Mouse (Mus musculus): ENCODE data around the gene Mbnl3. TPM values are rescaled to one million over a fixed set of nuclear protein-coding genes. Genes with fewer than 3 reads are reported as not detected.

The Mbnl3 gene
- polyA plus RNA-seq, 1 experiment from 2014 or later = 18.5 TPM

DNA sequence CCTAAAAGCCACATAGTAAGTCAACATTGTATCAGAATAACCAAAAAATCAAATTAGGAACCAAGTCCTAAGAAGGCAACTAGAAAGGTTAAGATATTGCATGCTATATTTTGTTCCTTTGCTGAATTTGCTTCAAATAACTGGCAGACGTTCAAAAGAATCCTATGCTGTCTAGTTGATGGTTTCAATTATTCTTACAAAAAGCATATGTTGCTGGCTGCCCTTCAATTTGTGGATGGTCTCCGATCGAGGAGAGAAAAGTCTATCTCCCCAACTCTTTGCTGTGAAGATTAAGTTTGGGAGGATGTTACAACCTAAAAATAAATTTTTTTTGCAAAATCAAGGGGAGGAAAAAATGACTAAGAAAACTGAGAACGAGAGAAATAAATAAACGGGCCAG lies 41.6 kb downstream of the Mbnl3 start:
- 52% methylated on average over 5 of the region's 5 CpGs for WGBS
- H3K27me3 ChIP-seq (ENCODE audit: control insufficient read depth, insufficient read depth, low read depth, low read length) = no peaks in the 10 kb centered on the region

DNA sequence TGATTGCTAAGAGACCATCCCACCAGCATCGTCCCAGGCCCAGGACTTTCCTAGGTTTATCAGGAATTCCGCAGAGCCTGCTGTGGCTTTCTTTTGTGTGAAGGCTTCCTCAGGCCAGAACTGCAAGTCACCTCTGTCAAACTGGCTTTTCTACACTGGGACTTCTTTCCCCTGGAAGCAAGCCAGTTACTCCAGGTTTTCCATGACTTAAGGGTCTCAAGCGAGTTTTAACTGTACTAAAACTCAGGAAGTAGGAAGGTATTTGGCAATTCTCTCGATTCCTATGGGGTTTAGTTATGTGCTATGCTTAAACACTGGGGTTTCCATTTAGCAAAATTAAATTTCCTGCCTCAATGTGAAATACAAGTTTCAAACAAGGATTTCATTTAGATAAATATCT lies 57.9 kb downstream of the Mbnl3 start:
- Histone ChIP-seq H3K27ac (ENCODE audit: low read length) (no peak overlapping the region), H3K9me3 (ENCODE audit: control insufficient read depth, low read length) (no peaks in the 10 kb centered on the region), H3K9ac (ENCODE audit: low read length) (no peak overlapping the region), H3K4me3 (ENCODE audit: low read length) (no peak overlapping the region), H3K4me1 (replicated peaks; ENCODE audit: control insufficient read depth, insufficient read depth, low read length) (no peaks in the 10 kb centered on the region), H3K36me3 (ENCODE audit: control insufficient read depth, insufficient read depth, low read length) (no peaks in the 10 kb centered on the region), H3K4me2 (ENCODE audit: low read depth, low read length) (no peak overlapping the region), H3K27me3 (ENCODE audit: control insufficient read depth, insufficient read depth, low read depth, low read length) (no peaks in the 10 kb centered on the region)
- WGBS = 55% methylated on average over 4 of the region's 4 CpGs
- no peak for ATAC-seq (ENCODE audit: low read depth)

More for the DNA sequence above, 41.6 kb downstream of the Mbnl3 start:
- Histone ChIP-seq H3K9ac (ENCODE audit: low read length) (no peak overlapping the region), H3K4me2 (ENCODE audit: low read depth, low read length) (no peak overlapping the region), H3K27ac (ENCODE audit: low read length) (no peak overlapping the region), H3K4me1 (replicated peaks; ENCODE audit: control insufficient read depth, insufficient read depth, low read length) (no peaks in the 10 kb centered on the region), H3K36me3 (ENCODE audit: control insufficient read depth, insufficient read depth, low read length) (no peaks in the 10 kb centered on the region), H3K9me3 (ENCODE audit: control insufficient read depth, low read length) (no peaks in the 10 kb centered on the region), H3K4me3 (ENCODE audit: low read length) (no peak overlapping the region)
- no peak for ATAC-seq (ENCODE audit: low read depth)

DNA sequence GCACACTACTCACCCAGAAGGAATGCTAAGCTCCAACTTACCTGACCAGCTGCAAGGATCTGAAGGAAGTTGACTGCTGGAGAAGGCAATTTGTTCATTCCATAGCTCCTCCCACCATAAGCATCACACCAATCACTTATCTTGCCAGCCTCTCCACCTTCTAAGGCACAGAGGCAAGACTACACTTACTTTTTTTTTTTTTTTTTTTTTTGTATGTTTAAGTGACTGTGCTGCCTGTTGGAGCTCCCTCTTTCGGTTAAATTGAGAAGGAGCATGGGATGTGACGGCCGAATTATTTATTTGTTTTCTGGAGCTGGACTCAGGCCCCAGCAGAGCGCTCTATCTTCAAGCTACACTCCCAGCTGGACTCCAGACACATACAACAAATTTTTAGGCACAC lies 60.0 kb downstream of the Mbnl3 start:
- peak; percentile 26; the same call in 1 of the 2 replicates for ATAC-seq (ENCODE audit: low read depth)
- Histone ChIP-seq H3K9me3 (ENCODE audit: control insufficient read depth, low read length) (no peaks in the 10 kb centered on the region), H3K27me3 (ENCODE audit: control insufficient read depth, insufficient read depth, low read depth, low read length) (no peaks in the 10 kb centered on the region), H3K9ac (ENCODE audit: low read length) (no peak overlapping the region), H3K36me3 (ENCODE audit: control insufficient read depth, insufficient read depth, low read length) (no peaks in the 10 kb centered on the region), H3K27ac (ENCODE audit: low read length) (no peak overlapping the region), H3K4me3 (ENCODE audit: low read length) (no peak overlapping the region), H3K4me2 (ENCODE audit: low read depth, low read length) (no peak overlapping the region), H3K4me1 (replicated peaks; ENCODE audit: control insufficient read depth, insufficient read depth, low read length) (no peaks in the 10 kb centered on the region)
- 25% methylated on average over 4 of the region's 4 CpGs for WGBS

DNA sequence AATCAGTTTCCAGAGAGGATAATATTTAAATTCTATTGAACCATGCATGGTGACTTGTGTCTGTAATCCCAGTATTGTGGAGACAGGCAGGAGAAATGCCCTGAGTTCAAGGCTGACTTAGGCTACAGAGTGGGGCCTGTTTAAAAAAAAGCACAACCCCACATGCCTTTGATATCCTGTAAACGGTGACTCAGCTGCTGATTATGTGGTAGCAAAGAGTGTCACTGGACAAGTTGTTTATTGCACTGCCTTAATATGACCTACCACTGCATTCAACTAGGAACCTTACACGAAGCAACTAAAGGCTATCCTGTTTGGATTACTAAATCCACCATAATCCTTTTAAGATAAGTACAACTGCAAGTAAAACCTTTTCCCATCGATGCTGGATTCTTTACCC lies 66.3 kb downstream of the Mbnl3 start:
- no peak for ATAC-seq (ENCODE audit: low read depth)
- Histone ChIP-seq H3K36me3 (ENCODE audit: control insufficient read depth, insufficient read depth, low read length) (no peaks in the 10 kb centered on the region), H3K4me1 (replicated peaks; ENCODE audit: control insufficient read depth, insufficient read depth, low read length) (no peaks in the 10 kb centered on the region), H3K27me3 (ENCODE audit: control insufficient read depth, insufficient read depth, low read depth, low read length) (no peaks in the 10 kb centered on the region), H3K9ac (ENCODE audit: low read length) (no peak overlapping the region), H3K4me3 (ENCODE audit: low read length) (no peak overlapping the region), H3K27ac (ENCODE audit: low read length) (no peak overlapping the region), H3K9me3 (ENCODE audit: control insufficient read depth, low read length) (no peaks in the 10 kb centered on the region), H3K4me2 (ENCODE audit: low read depth, low read length) (no peak overlapping the region)
- 29% methylated on average over 3 of the region's 3 CpGs for WGBS

DNA sequence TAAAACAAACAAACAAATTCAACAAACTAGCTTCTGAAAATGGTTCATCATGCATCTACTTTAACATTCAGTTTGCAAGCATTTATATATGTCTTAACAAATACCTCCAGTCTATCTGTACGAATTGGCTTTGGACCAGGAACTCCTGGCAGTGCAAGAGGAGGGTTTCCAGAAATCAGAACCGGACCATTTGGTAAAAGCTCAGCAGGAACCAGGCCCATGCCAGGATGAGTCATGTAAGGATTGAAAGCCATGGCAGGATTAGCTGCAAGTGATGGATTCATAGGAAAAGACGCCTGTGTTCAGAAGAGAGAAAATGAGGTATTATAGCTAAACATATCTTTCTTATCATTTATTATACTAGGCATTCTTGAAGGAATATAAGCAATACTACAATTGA lies 75.0 kb downstream of the Mbnl3 start:
- 75% methylated on average over 3 of the region's 3 CpGs for whole genome bisulfite sequencing
- no peak overlapping the region for H3K4me2 ChIP-seq (ENCODE audit: low read depth, low read length)
- ATAC-seq (ENCODE audit: low read depth) = no peak
- no peaks in the 10 kb centered on the region for H3K36me3 ChIP-seq (ENCODE audit: control insufficient read depth, insufficient read depth, low read length)
- H3K27me3 ChIP-seq (ENCODE audit: control insufficient read depth, insufficient read depth, low read depth, low read length) = no peaks in the 10 kb centered on the region
- H3K9me3 ChIP-seq (ENCODE audit: control insufficient read depth, low read length) = no peaks in the 10 kb centered on the region
- H3K4me3 ChIP-seq (ENCODE audit: low read length) = no peak overlapping the region
- H3K27ac ChIP-seq (ENCODE audit: low read length) = no peak overlapping the region
- no peak overlapping the region for H3K9ac ChIP-seq (ENCODE audit: low read length)
- H3K4me1 ChIP-seq (replicated peaks; ENCODE audit: control insufficient read depth, insufficient read depth, low read length) = no peaks in the 10 kb centered on the region

DNA sequence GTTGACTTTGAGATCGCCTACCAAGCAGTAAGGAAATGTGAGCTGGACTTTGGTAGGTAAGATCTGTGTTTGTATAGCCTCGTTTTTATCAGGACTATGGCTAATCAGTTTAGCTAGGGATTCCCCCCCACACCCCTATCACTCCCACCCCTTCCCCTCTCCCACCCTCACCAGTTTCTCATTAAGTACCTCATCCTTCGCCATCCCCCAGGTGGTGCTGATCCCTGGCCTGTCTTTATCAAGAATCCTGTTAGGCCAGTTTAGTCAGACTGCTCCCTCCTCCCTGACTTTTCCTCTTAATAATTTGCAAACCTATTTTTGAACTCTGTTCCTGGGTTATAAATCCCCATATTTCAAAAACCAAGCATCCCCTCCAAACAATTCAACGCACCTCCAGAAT lies 103.6 kb downstream of the Mbnl3 start:
- no peaks in the 10 kb centered on the region for H3K4me1 ChIP-seq (replicated peaks; ENCODE audit: control insufficient read depth, insufficient read depth, low read length)
- WGBS = 41% methylated on average over 4 of the region's 4 CpGs
- ATAC-seq (ENCODE audit: low read depth) = no peak; the same call in 1 of the 2 replicates
- H3K27ac ChIP-seq (ENCODE audit: low read length) = 0 out of 2 replicates have a peak overlapping the region, but pooled peaks have one; percentile 39
- H3K27me3 ChIP-seq (ENCODE audit: control insufficient read depth, insufficient read depth, low read depth, low read length) = no peaks in the 10 kb centered on the region
- H3K4me3 ChIP-seq (ENCODE audit: low read length) = no peak overlapping the region
- H3K36me3 ChIP-seq (ENCODE audit: control insufficient read depth, insufficient read depth, low read length) = no peaks in the 10 kb centered on the region
- H3K9ac ChIP-seq (ENCODE audit: low read length) = no peak overlapping the region
- no peak overlapping the region for H3K4me2 ChIP-seq (ENCODE audit: low read depth, low read length)
- H3K9me3 ChIP-seq (ENCODE audit: control insufficient read depth, low read length) = no peaks in the 10 kb centered on the region

DNA sequence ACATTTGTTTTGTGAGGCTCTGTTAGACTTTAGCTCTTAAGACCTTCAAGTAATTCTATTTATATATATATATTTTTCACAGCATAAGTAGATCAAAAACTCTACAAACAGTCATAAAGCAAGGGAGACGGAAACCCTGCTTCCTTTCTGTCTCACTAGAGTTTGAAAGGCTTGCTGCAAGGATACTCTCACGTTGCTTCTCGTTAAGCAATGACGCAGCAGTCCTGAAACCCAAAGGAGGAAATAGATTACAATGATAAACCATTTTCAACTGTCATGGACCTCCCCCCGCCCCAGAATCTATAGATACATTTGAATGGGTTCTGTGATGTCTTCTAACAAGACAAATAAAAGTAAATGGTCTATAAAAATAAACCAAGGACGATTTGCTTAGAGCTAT lies 121.4 kb downstream of the Mbnl3 start:
- WGBS = 64% methylated on average over 6 of the region's 6 CpGs
- Histone ChIP-seq H3K27me3 (ENCODE audit: control insufficient read depth, insufficient read depth, low read depth, low read length) (no peaks in the 10 kb centered on the region), H3K4me3 (ENCODE audit: low read length) (no peak overlapping the region), H3K27ac (ENCODE audit: low read length) (no peak overlapping the region), H3K9me3 (ENCODE audit: control insufficient read depth, low read length) (no peaks in the 10 kb centered on the region), H3K36me3 (ENCODE audit: control insufficient read depth, insufficient read depth, low read length) (no peaks in the 10 kb centered on the region), H3K4me1 (replicated peaks; ENCODE audit: control insufficient read depth, insufficient read depth, low read length) (no peaks in the 10 kb centered on the region), H3K4me2 (ENCODE audit: low read depth, low read length) (no peak overlapping the region), H3K9ac (ENCODE audit: low read length) (no peak overlapping the region)
- ATAC-seq (ENCODE audit: low read depth) = no peak

DNA sequence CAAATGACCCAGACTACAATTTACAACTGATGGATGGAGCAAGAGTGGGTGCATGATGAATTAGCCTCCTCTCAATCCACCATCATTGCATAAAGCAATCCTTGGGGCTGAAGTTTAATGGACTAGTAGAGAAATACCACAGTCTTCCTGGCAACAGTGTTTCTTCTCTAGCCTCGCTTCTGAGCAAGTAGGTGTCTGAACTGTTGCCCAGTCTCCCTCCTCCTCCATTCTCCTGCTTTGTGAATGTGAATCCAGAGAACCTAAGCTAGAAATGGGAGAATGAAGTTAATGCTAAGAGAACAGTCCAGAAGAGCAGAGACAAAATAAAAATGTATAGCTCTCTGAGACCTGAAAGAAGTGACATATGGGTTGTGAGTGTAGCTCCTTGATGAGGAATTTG lies 122.1 kb downstream of the Mbnl3 start:
- Histone ChIP-seq H3K27ac (ENCODE audit: low read length) (no peak overlapping the region), H3K27me3 (ENCODE audit: control insufficient read depth, insufficient read depth, low read depth, low read length) (no peaks in the 10 kb centered on the region), H3K36me3 (ENCODE audit: control insufficient read depth, insufficient read depth, low read length) (no peaks in the 10 kb centered on the region), H3K9me3 (ENCODE audit: control insufficient read depth, low read length) (no peaks in the 10 kb centered on the region), H3K4me1 (replicated peaks; ENCODE audit: control insufficient read depth, insufficient read depth, low read length) (no peaks in the 10 kb centered on the region), H3K4me3 (ENCODE audit: low read length) (no peak overlapping the region), H3K9ac (ENCODE audit: low read length) (no peak overlapping the region), H3K4me2 (ENCODE audit: low read depth, low read length) (no peak overlapping the region)
- no peak for ATAC-seq (ENCODE audit: low read depth)
- 28% methylated on average over 1 of the region's 1 CpGs for WGBS

DNA sequence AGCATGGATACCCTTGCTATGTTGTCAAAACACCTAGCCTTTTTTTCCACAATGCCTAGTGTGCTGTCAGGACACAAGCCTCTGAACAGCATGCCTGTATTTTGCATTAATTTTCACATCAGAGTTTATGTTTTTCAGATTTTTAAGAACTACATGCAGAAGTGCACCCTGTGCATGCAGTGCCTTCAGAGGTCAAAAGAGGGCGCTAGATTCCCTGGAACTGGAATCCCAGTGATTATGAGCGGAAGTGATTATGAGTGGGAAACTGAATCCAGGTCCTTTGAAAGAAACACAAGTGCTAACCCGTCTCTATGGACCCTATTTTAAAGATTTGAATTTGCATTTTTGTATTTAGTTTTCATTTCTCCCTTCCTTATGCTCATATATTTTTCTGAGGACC lies 129.6 kb downstream of the Mbnl3 start:
- ATAC-seq (ENCODE audit: low read depth) = no peak
- 44% methylated on average over 3 of the region's 3 CpGs for WGBS
- no peaks in the 10 kb centered on the region for H3K4me1 ChIP-seq (replicated peaks; ENCODE audit: control insufficient read depth, insufficient read depth, low read length)
- no peak overlapping the region for H3K9ac ChIP-seq (ENCODE audit: low read length)
- no peaks in the 10 kb centered on the region for H3K36me3 ChIP-seq (ENCODE audit: control insufficient read depth, insufficient read depth, low read length)
- no peak overlapping the region for H3K4me3 ChIP-seq (ENCODE audit: low read length)
- no peak overlapping the region for H3K4me2 ChIP-seq (ENCODE audit: low read depth, low read length)
- H3K27me3 ChIP-seq (ENCODE audit: control insufficient read depth, insufficient read depth, low read depth, low read length) = no peaks in the 10 kb centered on the region
- no peak overlapping the region for H3K27ac ChIP-seq (ENCODE audit: low read length)
- no peaks in the 10 kb centered on the region for H3K9me3 ChIP-seq (ENCODE audit: control insufficient read depth, low read length)

Measured in lung, embryonic 16.5 days (tissue).